Mouse (Mus musculus): ENCODE results near the gene Sgce. TPM values are rescaled to one million over a fixed set of nuclear protein-coding genes. Genes with fewer than 3 reads are reported as not detected.
"Not testable (repeated sequence)": the region's sequence is repeated elsewhere in the genome, so short reads cannot be mapped to it uniquely, and the experiment has no call there.

Gene Sgce
- total RNA-seq, 2 experiments from 2014 or later = 36.2 to 43.2 TPM

- no peak for DNase-seq
Observed at GRCm38 (mm10) chr6:4723998-4724757, 22.8 kb downstream of the Sgce start.

GRCm38 (mm10) chr6:4722739-4723138 is 24.3 kb downstream of the Sgce start:
- no peak for DNase-seq

- DNase-seq = no peak
Observed at GRCm38 (mm10) chr6:4722142-4722541, 24.9 kb downstream of the Sgce start.

- no peak for DNase-seq
Observed at GRCm38 (mm10) chr6:4717344-4717743, 29.7 kb downstream of the Sgce start.

GRCm38 (mm10) chr6:4716171-4716570 is 30.8 kb downstream of the Sgce start:
- no peak for DNase-seq

GRCm38 (mm10) chr6:4708971-4709370 is 38.0 kb downstream of the Sgce start:
- peak; percentile 8 for DNase-seq

GRCm38 (mm10) chr6:4706415-4706814 is 40.6 kb downstream of the Sgce start:
- DNase-seq = peak; percentile 18

- no peak for DNase-seq
Observed at GRCm38 (mm10) chr6:4703908-4704307, 43.1 kb downstream of the Sgce start.

- DNase-seq = no peak
Observed at GRCm38 (mm10) chr6:4701641-4702040, 45.4 kb downstream of the Sgce start.

GRCm38 (mm10) chr6:4695778-4696177 is 51.2 kb downstream of the Sgce start:
- DNase-seq = no peak

GRCm38 (mm10) chr6:4694672-4695231 is 52.3 kb downstream of the Sgce start:
- no peak for DNase-seq

GRCm38 (mm10) chr6:4693544-4693943 is 53.5 kb downstream of the Sgce start:
- DNase-seq = no peak

- no peak for DNase-seq
Observed at GRCm38 (mm10) chr6:4690438-4690837, 56.6 kb downstream of the Sgce start.

GRCm38 (mm10) chr6:4684706-4685340 is 62.2 kb downstream of the Sgce start:
- DNase-seq = no peak

GRCm38 (mm10) chr6:4680576-4680975 is 66.4 kb downstream of the Sgce start:
- DNase-seq = no peak

GRCm38 (mm10) chr6:4679981-4680380 is 67.0 kb downstream of the Sgce start:
- no peak for DNase-seq

- no peak for DNase-seq
Observed at GRCm38 (mm10) chr6:4677356-4677761, 69.6 kb downstream of the Sgce start.

- DNase-seq = no peak
Observed at GRCm38 (mm10) chr6:4665154-4665553, 81.9 kb downstream of the Sgce start.

GRCm38 (mm10) chr6:4664313-4664712 is 82.7 kb downstream of the Sgce start:
- no peak for DNase-seq

- DNase-seq = no peak
Observed at GRCm38 (mm10) chr6:4663516-4663915, 83.5 kb downstream of the Sgce start.

GRCm38 (mm10) chr6:4658861-4659260 is 88.1 kb downstream of the Sgce start:
- DNase-seq = no peak

- DNase-seq = no peak
Observed at GRCm38 (mm10) chr6:4655924-4656323, 91.1 kb downstream of the Sgce start.

GRCm38 (mm10) chr6:4655466-4655865 is 91.5 kb downstream of the Sgce start:
- DNase-seq = no peak

GRCm38 (mm10) chr6:4653741-4654140 is 93.3 kb downstream of the Sgce start:
- DNase-seq = not testable (repeated sequence)
